Mouse (Mus musculus) kidney, embryonic 14.5 days (tissue): Measurements from ENCODE around the gene Lmnb2. TPM values are rescaled to one million over a fixed set of nuclear protein-coding genes. Genes with fewer than 3 reads are reported as not detected.

Experiments used
- ATAC-seq: fragments of 200-750 bp; cut with Nextera tagmentation; 2 replicates; pipeline ENCODE4 v1.8.0; 2017; ENCODE audit warnings: moderate number of reproducible peaks, mild to moderate bottlenecking, moderate TSS enrichment, moderate library complexity; ENCODE audit not compliant: low FRiP score, low TSS enrichment
- H3K27ac ChIP-seq: fragments of 300-500 bp; sonication (generic); 2 replicates; pipeline ENCODE4 v1.5.1; 2014; ENCODE audit warnings: low read depth, mild to moderate bottlenecking, low read length, moderate library complexity, mixed read lengths
- H3K27me3 ChIP-seq: fragments of 300-500 bp; sonication (generic); 2 replicates; pipeline ENCODE4 v1.6.1; 2014; ENCODE audit warnings: mild to moderate bottlenecking, low read length; ENCODE audit not compliant: control insufficient read depth, insufficient read depth
- H3K36me3 ChIP-seq: fragments of 300-500 bp; sonication (generic); 2 replicates; pipeline ENCODE4 v1.6.1; 2014; ENCODE audit warnings: low read length, mixed read lengths; ENCODE audit not compliant: control insufficient read depth, insufficient read depth
- H3K4me1 ChIP-seq: fragments of 300-500 bp; sonication (generic); 2 replicates; pipeline ENCODE4 v1.6.1; 2014; ENCODE audit warnings: low read length, mixed read lengths; ENCODE audit not compliant: control insufficient read depth, insufficient read depth
- H3K4me2 ChIP-seq: fragments of 300-500 bp; sonication (generic); replicated peaks from 2 replicates; pipeline ENCODE4 v1.6.1; 2014; ENCODE audit warnings: low read depth, mild to moderate bottlenecking, low read length
- H3K4me3 ChIP-seq: fragments of 300-500 bp; sonication (generic); 2 replicates; pipeline ENCODE4 v1.5.1; 2014; ENCODE audit warnings: mild to moderate bottlenecking, low read length
- H3K9ac ChIP-seq: fragments of 300-500 bp; sonication (generic); 2 replicates; pipeline ENCODE4 v1.6.1; 2014; ENCODE audit warnings: low read depth, mild to moderate bottlenecking, low read length, moderate library complexity
- H3K9me3 ChIP-seq: fragments of 300-500 bp; sonication (generic); 2 replicates; pipeline ENCODE4 v1.6.1; 2016; ENCODE audit warnings: low read length; ENCODE audit not compliant: control insufficient read depth
- WGBS: fragments of 180-500 bp; shearing (Covaris S2); extraction: QIAGEN DNeasy Blood & Tissue Kit; methylation state at CpG from one replicate; pipeline ENCODE4 v1.1.7; 2014; 5-methylcytosine and 5-hydroxymethylcytosine counted together
- polyA plus RNA-seq: library from polyadenylated mRNA; unstranded; fragments of >200 nt; fragmentation: Nextera tagmentation; extraction: Ambion mirVana; gene quantifications from 2 replicates; pipeline ENCODE4 v1.2.1, GENCODE M21; 2014

The Lmnb2 gene
- polyA plus RNA-seq, 1 experiment from 2014 or later: 17.1 TPM

- Histone ChIP-seq H3K27ac (no peak overlapping the region), H3K9ac (no peak overlapping the region), H3K9me3 (no peaks in the 10 kb centered on the region), H3K4me3 (no peak overlapping the region), H3K4me1 (no peaks in the 10 kb centered on the region), H3K4me2 (no peak overlapping the region), H3K27me3 (no peaks in the 10 kb centered on the region), H3K36me3 (no peaks in the 10 kb centered on the region)
- WGBS: 27% methylated on average over 10 of the region's 10 CpGs
- no peak for ATAC-seq
Measured at GRCm38 (mm10) chr10:80881301-80881700, 36.7 kb downstream of the Lmnb2 start.

GRCm38 (mm10) chr10:80880901-80881300 lies 37.1 kb downstream of the Lmnb2 start:
- Histone ChIP-seq H3K36me3 (no peaks in the 10 kb centered on the region), H3K4me2 (no peak overlapping the region), H3K27me3 (no peaks in the 10 kb centered on the region), H3K27ac (no peak overlapping the region), H3K4me3 (no peak overlapping the region), H3K4me1 (no peaks in the 10 kb centered on the region), H3K9me3 (no peaks in the 10 kb centered on the region), H3K9ac (no peak overlapping the region)
- ATAC-seq: no peak
- 74% methylated on average over 2 of the region's 2 CpGs for WGBS

- Histone ChIP-seq H3K27me3 (no peaks in the 10 kb centered on the region), H3K9me3 (no peaks in the 10 kb centered on the region), H3K4me1 (no peaks in the 10 kb centered on the region), H3K36me3 (no peaks in the 10 kb centered on the region), H3K4me2 (no peak overlapping the region), H3K27ac (no peak overlapping the region), H3K4me3 (no peak overlapping the region), H3K9ac (no peak overlapping the region)
- ATAC-seq: peak; percentile 34; the same call in 1 of the 2 replicates
- 18% methylated on average over 5 of the region's 5 CpGs for WGBS
Measured at GRCm38 (mm10) chr10:80880131-80880641, 37.9 kb downstream of the Lmnb2 start.

GRCm38 (mm10) chr10:80876594-80876993 lies 41.5 kb downstream of the Lmnb2 start:
- 34% methylated on average over 3 of the region's 3 CpGs for WGBS
- no peak overlapping the region for H3K4me3 ChIP-seq
- ATAC-seq: no peak

GRCm38 (mm10) chr10:80876028-80876427 lies 42.0 kb downstream of the Lmnb2 start:
- no peaks in the 10 kb centered on the region for H3K36me3 ChIP-seq
- no peak for ATAC-seq
- H3K27ac ChIP-seq: no peak overlapping the region
- no peak overlapping the region; the same call in 1 of the 2 replicates for H3K9ac ChIP-seq
- H3K27me3 ChIP-seq: peaks cover 5% of the 10 kb centered on the region; the same call in 1 of the 2 replicates
- no peaks in the 10 kb centered on the region for H3K4me1 ChIP-seq
- H3K4me2 ChIP-seq: no peak overlapping the region
- WGBS: 28% methylated on average over 5 of the region's 5 CpGs
- H3K4me3 ChIP-seq: no peak overlapping the region
- H3K9me3 ChIP-seq: no peaks in the 10 kb centered on the region

More at GRCm38 (mm10) chr10:80876594-80876993, 41.5 kb downstream of the Lmnb2 start:
- H3K27ac ChIP-seq: no peak overlapping the region
- H3K9me3 ChIP-seq: no peaks in the 10 kb centered on the region
- H3K4me2 ChIP-seq: no peak overlapping the region
- H3K27me3 ChIP-seq: peaks cover 5% of the 10 kb centered on the region; the same call in 1 of the 2 replicates
- no peaks in the 10 kb centered on the region for H3K4me1 ChIP-seq
- no peaks in the 10 kb centered on the region for H3K36me3 ChIP-seq
- no peak overlapping the region for H3K9ac ChIP-seq

- H3K36me3 ChIP-seq: no peaks in the 10 kb centered on the region
- no peaks in the 10 kb centered on the region for H3K9me3 ChIP-seq
- no peaks in the 10 kb centered on the region for H3K4me1 ChIP-seq
- 76% methylated on average over 9 of the region's 9 CpGs for WGBS
- H3K4me3 ChIP-seq: no peak overlapping the region
- no peak overlapping the region for H3K9ac ChIP-seq
- H3K27me3 ChIP-seq: peaks cover 5% of the 10 kb centered on the region; the same call in 1 of the 2 replicates
- no peak overlapping the region for H3K4me2 ChIP-seq
- H3K27ac ChIP-seq: no peak overlapping the region
- no peak for ATAC-seq
Measured at GRCm38 (mm10) chr10:80874035-80874434, 44.0 kb downstream of the Lmnb2 start.

GRCm38 (mm10) chr10:80871581-80871980 lies 46.5 kb downstream of the Lmnb2 start, which contains the start of gene Tmprss9:
TSS of gene Tmprss9 (plus strand) at chr10:80871848.
- H3K4me2 ChIP-seq: no peak within 1 kb of the TSS
- H3K27ac ChIP-seq: no peak within 1 kb of the TSS
- H3K4me3 ChIP-seq: no peak within 1 kb of the TSS
- no peaks in the 10 kb centered on the region for H3K9me3 ChIP-seq
- H3K9ac ChIP-seq: no peak within 1 kb of the TSS; the same call in 1 of the 2 replicates
- no peaks in the 10 kb centered on the region for H3K4me1 ChIP-seq
- 30% methylated on average over 9 of the region's 9 CpGs for WGBS
- peaks cover 5% of the 10 kb centered on the region; the same call in 1 of the 2 replicates for H3K27me3 ChIP-seq
- ATAC-seq: no peak
- peaks cover 18% of the 10 kb centered on the region for H3K36me3 ChIP-seq

- Histone ChIP-seq H3K27me3 (peaks cover 5% of the 10 kb centered on the region; the same call in 1 of the 2 replicates), H3K27ac (no peak overlapping the region), H3K4me2 (no peak overlapping the region), H3K9me3 (no peaks in the 10 kb centered on the region), H3K9ac (no peak overlapping the region), H3K36me3 (peaks cover 22% of the 10 kb centered on the region), H3K4me3 (no peak overlapping the region), H3K4me1 (no peaks in the 10 kb centered on the region)
- ATAC-seq: no peak
- WGBS: 88% methylated on average over 4 of the region's 6 CpGs
Measured at GRCm38 (mm10) chr10:80870993-80871392, 47.1 kb downstream of the Lmnb2 start.

- Histone ChIP-seq H3K4me3 (no peak overlapping the region), H3K27me3 (no peaks in the 10 kb centered on the region), H3K9me3 (no peaks in the 10 kb centered on the region), H3K27ac (no peak overlapping the region), H3K36me3 (peaks cover 59% of the 10 kb centered on the region), H3K9ac (no peak overlapping the region), H3K4me2 (no peak overlapping the region), H3K4me1 (no peaks in the 10 kb centered on the region)
- no peak for ATAC-seq
- 93% methylated on average over 16 of the region's 16 CpGs for whole genome bisulfite sequencing
Measured at GRCm38 (mm10) chr10:80864446-80864845, 53.6 kb downstream of the Lmnb2 start.
